Mouse (Mus musculus) gastrocnemius, adult 18-20 months (tissue): ENCODE data around the gene Pard3. TPM values are rescaled to one million over a fixed set of nuclear protein-coding genes. Genes with fewer than 3 reads are reported as not detected.

Experiments
- DNase-seq: peaks from one replicate; pipeline ENCODE4 v3.0.0; 2021; ENCODE audit warnings: low spot score
- total RNA-seq, 2 experiments: library from RNA; stranded (reverse); gene quantifications; 2 replicates each; pipeline ENCODE4 v1.2.3; 2021

Gene Pard3
- total RNA-seq, 2 experiments from 2014 or later, result 27.7 to 28.5 TPM

GRCm38 (mm10) chr8:127495226-127495780 is 431.6 kb downstream of the Pard3 start:
- peak; percentile 15 for DNase-seq

GRCm38 (mm10) chr8:127498997-127499719 is 435.5 kb downstream of the Pard3 start:
- DNase-seq, result no peak

- DNase-seq, result no peak
These were observed 436.0 kb downstream of the Pard3 start for GRCm38 (mm10) chr8:127499720-127500114.

GRCm38 (mm10) chr8:127500206-127500605 is 436.5 kb downstream of the Pard3 start:
- no peak for DNase-seq

- DNase-seq, result no peak
These were observed 438.1 kb downstream of the Pard3 start for GRCm38 (mm10) chr8:127501756-127502155.

DNA sequence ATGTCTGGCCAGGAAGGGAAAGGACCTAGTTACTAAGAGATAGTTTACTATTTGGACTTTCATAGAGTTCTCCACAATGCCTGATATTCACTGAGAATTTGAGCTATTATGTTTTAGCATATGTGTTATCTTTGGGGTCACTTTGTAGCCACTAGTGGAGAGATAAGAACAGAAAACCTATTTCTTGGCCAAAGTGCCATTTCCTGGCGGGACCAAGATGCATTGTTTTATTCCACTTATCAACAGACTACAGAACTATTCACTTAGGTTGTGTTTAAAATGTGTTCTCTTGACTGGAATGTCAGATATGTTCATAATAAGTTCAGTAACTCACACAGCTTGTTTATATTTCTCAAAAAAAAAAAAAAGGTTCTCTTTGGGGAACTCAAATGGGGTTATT is 441.6 kb downstream of the Pard3 start:
- no peak for DNase-seq

DNA sequence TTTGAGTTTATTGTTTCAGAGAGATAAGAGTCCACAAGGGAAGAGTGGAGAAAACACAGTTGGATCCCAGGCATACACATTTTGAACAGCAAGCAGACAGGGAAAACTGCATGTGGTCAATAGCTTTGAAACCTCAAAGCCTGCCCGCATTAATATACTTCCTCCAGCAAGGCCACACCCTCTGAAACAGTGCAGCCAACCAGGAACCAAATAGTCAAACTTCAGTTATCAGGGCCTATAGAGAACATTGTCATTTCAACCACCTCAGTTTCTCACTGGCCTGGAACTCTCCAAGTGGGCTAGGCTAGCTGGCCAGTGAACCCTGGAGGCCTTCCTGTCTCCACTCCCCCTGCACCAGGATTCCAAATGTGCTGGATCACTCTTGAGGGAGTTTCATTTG is 442.6 kb downstream of the Pard3 start:
- DNase-seq, result no peak

DNA sequence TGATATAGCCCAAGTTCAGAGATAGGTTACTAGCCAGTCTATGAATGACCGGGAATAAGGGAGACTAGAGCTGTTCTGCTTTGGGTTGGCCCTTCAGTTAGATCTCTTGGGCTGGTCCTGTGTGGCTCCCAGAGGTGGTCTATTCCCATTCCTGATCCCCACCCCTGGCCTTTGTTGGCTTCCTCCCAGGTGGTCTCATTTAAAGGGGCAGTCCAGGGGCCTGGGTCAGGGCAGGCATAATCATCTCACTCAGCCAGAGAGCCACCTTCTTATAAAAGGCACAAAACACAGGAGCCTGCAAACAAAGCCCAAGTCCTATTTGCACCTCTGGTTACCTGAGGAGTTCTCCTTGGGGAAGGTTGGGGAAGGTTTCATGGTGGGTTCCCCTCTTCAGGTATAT is 447.6 kb downstream of the Pard3 start:
- DNase-seq, result no peak

DNA sequence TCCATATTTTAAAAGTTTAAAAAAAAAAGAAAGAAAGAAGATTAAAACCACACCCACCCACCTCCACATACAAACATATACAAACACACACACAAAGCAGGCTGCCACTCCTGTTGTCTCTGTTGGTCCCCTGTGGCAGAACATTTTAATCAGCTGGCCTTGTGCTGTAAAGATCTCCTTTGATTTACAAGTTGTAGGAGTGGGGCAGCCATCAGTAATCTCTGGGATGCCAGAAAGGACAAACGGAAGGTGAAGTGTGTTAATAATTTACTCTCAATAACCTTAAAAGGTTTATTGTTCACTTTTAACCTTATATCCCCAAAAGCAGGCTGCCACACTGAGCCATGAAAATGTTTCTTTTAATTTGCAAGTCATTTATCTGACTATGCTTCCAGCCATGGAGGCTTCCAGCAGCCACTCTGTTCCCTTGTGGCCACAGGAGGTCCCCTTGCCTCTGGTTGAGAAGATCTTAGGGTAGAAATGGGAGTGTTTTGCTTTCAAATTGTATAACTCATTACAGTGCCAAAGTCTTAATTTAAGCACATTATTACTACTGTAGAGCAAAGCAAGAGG is 448.4 kb downstream of the Pard3 start:
- DNase-seq, result no peak

- no peak for DNase-seq
These were observed 448.9 kb downstream of the Pard3 start for GRCm38 (mm10) chr8:127512580-127512979.

DNA sequence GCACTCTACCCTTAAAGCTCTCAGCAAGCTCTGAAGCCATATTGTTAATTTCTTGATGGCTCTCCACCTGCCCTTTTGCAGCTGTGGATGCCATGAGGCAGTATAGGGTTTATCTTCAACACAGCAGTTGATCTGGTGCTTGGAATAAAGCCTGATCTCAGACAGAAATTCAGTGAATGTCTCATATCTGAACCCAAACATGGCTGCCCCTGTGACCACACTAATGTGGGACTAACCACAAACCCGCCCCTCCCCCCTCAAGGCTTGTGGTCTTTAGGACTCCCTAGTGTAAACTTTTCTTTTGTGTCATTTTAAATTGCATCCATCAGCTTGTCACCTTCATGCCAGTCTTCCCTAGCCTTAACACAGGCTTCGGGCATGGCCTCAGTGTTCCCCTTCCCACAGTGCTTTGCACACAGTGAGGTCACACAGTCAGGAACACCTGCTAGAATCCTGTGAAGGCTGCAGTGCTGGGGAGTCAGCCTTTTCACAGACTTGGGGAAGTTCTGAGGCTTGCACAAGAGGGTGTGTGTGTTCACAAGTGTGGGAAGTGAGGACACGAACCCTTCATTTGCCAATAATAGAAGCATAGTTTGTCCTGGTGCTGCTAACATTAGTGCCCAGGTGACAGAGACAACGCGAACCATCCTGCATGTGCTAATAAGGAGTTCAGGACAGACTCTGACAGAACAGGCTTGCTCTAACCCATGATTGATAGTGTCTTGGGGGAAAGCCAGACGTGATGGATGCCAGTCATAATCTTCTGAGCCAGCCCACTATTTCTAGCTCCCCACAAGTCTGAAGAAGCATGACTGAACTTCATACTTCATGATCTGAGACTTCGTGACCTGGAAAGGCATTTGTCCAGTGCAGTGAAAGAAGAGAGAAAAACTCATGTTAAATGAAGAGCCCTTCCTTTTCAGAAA is 451.4 kb downstream of the Pard3 start:
- peak; percentile 56 for DNase-seq

DNA sequence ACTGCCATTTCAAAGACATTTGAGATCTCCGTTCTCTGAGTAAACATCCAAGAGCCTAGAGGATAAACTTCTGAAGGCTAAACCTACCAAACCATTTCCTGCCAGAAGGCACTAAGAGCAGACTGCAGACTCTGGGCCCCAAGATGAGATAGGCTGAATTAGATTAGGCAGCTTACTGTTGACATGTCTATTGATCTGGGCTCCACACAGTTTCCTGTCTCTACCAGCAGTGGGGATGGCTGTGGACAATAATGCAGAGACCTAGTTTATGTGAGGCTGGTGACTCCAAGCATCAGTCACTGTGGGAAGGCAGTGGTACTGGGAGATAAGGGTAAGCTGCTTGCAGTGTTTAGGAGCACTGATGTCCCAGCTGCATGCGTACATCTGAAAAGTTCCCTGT is 452.4 kb downstream of the Pard3 start:
- no peak for DNase-seq

DNA sequence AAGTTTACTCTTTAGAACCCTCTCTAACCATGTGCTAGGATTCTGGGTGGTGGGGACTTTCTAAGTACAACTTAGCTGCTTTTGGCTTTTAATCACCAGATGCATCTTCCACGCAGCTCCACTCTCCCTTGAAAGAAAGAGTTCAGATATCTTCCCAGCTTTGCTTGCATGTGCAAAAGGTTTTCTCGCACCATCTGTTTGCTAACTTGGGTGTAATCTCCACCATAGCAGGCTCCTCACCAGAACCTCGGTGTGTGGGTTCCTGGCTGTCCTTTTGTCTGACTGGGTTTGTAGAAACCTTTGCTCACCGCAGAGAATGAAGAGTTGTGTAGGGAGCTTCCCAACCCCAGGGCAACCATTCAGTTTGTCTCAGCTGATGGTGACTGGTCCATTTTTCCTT is 462.0 kb downstream of the Pard3 start:
- no peak for DNase-seq

DNA sequence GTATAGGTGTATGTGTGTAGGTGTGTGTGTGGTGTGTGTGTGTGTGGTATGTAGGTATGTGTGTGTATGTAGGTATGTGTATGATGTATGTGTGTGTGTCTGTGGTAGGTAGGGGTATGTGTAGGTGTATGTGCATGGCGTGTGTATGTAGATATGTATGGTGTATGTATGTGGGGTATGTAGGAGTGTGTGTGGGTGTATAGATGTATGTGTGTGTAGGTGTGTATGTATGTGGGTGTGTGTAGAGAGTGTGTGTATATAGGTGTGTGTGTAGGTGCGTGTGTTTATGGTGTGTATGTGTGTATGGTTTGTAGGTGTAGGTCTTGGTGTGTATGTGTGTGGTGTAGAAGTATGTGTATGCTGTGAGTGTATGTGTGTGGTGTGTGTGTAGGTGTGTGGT is 464.6 kb downstream of the Pard3 start:
- no peak for DNase-seq

DNA sequence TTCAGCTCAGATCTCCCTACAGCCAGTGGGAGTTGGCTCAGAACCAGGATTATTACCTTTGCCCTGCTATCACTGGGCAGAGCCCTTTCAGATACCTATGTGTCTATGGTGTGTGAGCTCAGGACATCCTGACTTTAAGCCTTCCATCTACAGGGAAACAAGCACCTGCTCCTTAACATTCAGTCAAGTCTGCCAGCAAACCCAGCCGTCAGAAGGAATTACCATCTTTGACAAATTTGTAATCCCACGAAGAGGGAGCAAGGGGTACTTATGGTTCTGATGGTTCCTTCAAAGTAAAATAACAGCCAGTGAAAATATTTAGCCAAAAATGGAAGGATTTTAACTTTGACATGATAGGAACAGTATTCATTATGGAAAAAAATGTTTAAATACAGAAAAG is 466.1 kb downstream of the Pard3 start:
- DNase-seq, result no peak

DNA sequence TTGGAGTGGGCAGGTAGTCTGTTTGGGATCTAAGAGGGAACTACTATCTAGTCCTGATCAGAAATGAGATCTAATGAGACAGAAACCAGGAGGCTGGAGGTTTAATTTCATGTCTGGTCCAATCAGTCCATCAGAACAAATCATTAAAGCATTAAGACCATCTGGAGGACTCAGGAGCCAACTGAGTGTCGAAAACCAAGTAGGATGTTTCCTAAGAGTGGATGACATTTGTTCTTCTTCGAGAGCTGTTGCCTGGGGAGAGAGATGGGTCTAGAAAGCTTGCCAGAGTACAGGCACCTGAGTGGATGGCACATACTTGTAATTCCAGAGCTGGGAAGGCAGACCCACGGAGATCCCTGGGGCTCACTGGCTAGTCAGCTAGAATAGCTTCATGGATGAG is 468.2 kb downstream of the Pard3 start:
- no peak for DNase-seq

DNA sequence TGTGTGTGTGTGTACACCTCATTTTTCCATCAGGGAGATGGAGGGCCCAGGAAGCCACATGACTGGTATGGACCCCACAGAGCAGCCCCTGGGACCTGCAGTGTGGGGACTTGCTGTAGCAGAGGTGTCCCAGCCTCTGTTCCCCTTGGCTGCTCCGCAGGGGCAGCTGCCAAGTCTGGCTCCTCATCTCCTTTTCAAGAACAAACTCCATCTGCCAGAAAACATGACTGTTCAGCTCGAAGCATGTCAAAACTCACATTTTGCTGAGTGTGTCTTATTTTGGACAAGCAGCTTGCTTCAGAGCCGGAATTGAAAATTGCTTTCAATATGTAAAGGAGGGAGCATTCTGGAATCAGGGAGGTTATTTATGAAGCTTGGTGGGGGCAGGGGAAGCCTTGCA is 471.1 kb downstream of the Pard3 start:
- no peak for DNase-seq

DNA sequence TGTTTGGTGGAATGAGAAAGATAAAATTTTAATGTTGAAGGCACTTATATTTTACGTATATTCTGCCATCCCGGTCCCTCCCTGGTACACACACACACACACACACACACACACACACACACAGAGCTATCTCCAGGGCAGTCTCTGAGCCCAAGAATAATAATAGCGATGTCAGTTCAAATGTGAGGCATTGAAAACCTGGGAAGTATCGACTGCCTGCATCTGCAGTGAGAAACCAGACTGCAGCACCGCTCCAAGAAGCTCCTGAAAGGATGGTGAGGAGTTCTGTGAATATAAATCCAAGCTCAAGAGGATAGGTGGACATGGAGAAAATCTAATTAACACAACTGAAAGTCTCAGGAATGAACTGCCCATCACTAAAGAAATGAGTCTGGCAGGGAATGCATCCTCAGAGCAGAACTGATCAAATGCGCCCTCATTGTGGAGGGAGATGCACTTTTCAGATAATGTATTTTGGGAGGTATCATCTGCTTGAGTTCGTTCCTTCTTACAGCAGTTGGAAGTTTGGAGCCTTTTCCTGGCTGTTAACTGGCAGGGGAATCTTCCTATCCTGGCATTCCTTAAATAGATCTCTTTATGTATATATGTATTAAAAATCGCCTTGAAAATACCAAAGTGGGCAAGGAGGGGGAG is 471.6 kb downstream of the Pard3 start:
- no peak for DNase-seq

DNA sequence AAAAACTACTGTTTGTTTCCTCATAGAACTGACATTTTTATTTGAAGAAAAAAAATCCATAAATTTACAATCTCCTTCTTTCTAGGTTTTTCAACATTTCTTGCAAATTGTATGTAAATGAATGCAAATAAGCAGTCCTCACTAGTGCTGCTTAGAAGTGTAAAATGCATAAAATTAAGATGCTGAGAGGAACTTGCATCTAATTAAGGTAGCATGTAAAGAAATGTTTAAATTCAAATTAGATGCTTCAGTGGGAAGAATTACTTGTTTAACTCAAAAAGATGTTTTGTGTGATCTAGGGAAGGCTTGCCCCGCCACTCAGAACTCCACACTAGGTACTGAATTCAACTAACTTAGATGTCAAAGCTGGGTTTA is 472.1 kb downstream of the Pard3 start:
- no peak for DNase-seq

DNA sequence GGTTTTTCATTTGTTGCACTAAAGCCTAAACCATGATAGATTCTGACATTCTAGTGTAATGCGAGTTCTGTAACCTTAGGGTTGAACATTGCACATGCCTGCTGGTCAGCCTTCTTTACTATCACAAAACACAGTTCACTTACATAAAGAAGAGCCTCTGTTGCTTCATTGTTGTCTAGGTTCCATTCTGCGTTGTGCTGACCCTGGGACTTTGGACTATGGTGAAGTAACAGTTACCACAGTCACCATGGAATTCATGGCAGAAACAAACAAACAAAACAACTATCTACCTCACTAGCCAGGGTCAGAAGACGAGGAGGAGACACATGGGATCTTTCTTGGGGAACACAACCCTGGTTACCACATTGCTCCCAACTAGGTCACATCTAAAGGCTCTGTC is 476.1 kb downstream of the Pard3 start:
- no peak for DNase-seq

DNA sequence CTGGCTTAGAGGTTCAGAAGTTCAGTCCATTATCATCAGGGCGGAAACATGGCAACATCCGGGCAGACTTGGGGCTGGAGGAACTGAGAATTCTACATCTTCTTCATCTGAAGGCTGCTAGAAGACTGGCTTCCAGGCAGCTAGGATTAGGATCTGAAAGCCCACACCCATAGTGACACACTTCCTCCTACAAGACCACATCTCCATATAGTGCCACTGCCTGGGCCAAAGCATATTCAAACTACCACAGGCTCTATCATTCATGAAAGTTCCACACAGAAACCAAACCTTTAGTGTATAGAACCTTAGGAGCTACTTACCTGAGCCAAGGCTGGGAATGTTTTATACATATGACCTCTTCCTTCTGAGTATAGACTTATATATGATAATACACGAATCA is 476.6 kb downstream of the Pard3 start:
- DNase-seq, result no peak

DNA sequence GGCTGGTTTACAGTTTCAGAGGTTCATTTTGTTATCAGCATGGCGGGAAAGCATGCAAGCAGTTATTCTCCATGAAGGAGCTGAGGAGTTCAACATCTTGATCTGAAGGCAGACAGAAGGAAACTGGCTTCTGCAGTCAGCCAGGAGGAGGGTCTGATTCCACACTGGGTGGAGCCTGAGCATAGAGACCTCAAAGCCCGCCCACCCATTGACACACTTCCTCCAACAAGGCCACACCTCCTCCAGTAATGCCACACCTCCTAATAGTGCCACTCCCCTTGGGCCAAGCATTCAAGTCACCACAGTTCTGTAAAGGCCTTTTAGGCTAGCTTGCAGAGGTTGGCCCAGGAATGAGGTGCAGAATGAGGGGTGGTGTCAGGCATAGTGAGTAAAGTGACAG is 478.5 kb downstream of the Pard3 start:
- DNase-seq, result no peak
